Mouse (Mus musculus) cerebellum, adult 18-20 months (tissue): Measurements from ENCODE around the gene Olfr137.

Source experiments
- DNase-seq, 2 experiments: peaks; one replicate each; pipeline ENCODE4 v3.0.0; 2021

Gene Olfr137

GRCm38 (mm10) chr17:38307470-38307869 lies at the start of gene Olfr137:
Gene Olfr137, minus strand, starts transcription at chr17:38307570.
- DNase-seq, result no peak

GRCm38 (mm10) chr17:38329531-38329930 lies 22.2 kb upstream of the Olfr137 start, which contains the start of gene Olfr136:
Gene Olfr136, plus strand, starts transcription at chr17:38329831.
- no peak for DNase-seq

GRCm38 (mm10) chr17:38260735-38261134 lies 46.6 kb downstream of the Olfr137 start, which contains the start of gene Olfr138:
Gene Olfr138, plus strand, starts transcription at chr17:38261035.
- no peak for DNase-seq
